Mouse (Mus musculus) limb, embryonic 14.5 days (tissue): ENCODE measurements around the gene Defb13. TPM values are rescaled to one million over a fixed set of nuclear protein-coding genes. Genes with fewer than 3 reads are reported as not detected.

Source experiments
- ATAC-seq: fragments of 200-750 bp; cut with Nextera tagmentation; 2 replicates; pipeline ENCODE4 v1.8.0; 2017; ENCODE audit warnings: low read depth, moderate number of reproducible peaks, moderate TSS enrichment; ENCODE audit not compliant: low FRiP score
- DNase-seq: peaks from one replicate; pipeline ENCODE4 v3.0.0-alpha.2; 2015; ENCODE audit warnings: low spot score
- H3K27ac ChIP-seq: fragments of 300-500 bp; sonication (generic); replicated peaks from 2 replicates; pipeline ENCODE4 v1.5.1; 2014; ENCODE audit warnings: low read depth, mild to moderate bottlenecking, low read length, moderate library complexity, mixed read lengths
- H3K27me3 ChIP-seq: fragments of 300-500 bp; sonication (generic); 2 replicates; pipeline ENCODE4 v1.6.1; 2014; ENCODE audit warnings: low read length, mixed read lengths; ENCODE audit not compliant: control insufficient read depth, insufficient read depth
- H3K36me3 ChIP-seq: fragments of 300-500 bp; sonication (generic); 2 replicates; pipeline ENCODE4 v1.6.1; 2014; ENCODE audit warnings: mild to moderate bottlenecking, low read length, moderate library complexity, mixed read lengths; ENCODE audit not compliant: control insufficient read depth, insufficient read depth
- H3K4me1 ChIP-seq: fragments of 300-500 bp; sonication (generic); 2 replicates; pipeline ENCODE4 v1.6.1; 2014; ENCODE audit warnings: antibody characterized with exemption, low read length, mixed read lengths; ENCODE audit not compliant: control insufficient read depth, insufficient read depth
- H3K4me2 ChIP-seq: fragments of 300-500 bp; sonication (generic); replicated peaks from 2 replicates; pipeline ENCODE4 v1.6.1; 2014; ENCODE audit warnings: low read depth, mild to moderate bottlenecking, low read length, moderate library complexity; ENCODE audit not compliant: severe bottlenecking
- H3K4me3 ChIP-seq: fragments of 300-500 bp; sonication (generic); replicated peaks from 2 replicates; pipeline ENCODE4 v1.5.1; 2014; ENCODE audit warnings: low read length
- H3K9ac ChIP-seq: fragments of 300-500 bp; sonication (generic); 2 replicates; pipeline ENCODE4 v1.6.1; 2014; ENCODE audit warnings: mild to moderate bottlenecking, low read depth, low read length, moderate library complexity; ENCODE audit not compliant: severe bottlenecking
- H3K9me3 ChIP-seq: fragments of 300-500 bp; sonication (generic); 2 replicates; pipeline ENCODE4 v1.6.1; 2016; ENCODE audit warnings: low read length; ENCODE audit not compliant: control insufficient read depth
- POLR2A ChIP-seq: fragments of 200-500 bp; IDR thresholded peaks from 2 replicates; pipeline ENCODE4 v1.8.0; 2012; ENCODE audit warnings: inconsistent platforms, mild to moderate bottlenecking, moderate library complexity, borderline replicate concordance; ENCODE audit not compliant: insufficient read depth, insufficient read length; ENCODE audit errors: extremely low read depth
- WGBS: fragments of 180-500 bp; shearing (Covaris S2); extraction: QIAGEN DNeasy Blood & Tissue Kit; methylation state at CpG from one replicate; pipeline ENCODE4 v1.1.7; 2014; 5-methylcytosine and 5-hydroxymethylcytosine counted together
- polyA plus RNA-seq, 2 experiments: library from polyadenylated mRNA; depleted of rRNA in 1 of 2; stranded (reverse) in 1 of 2; unstranded in 1 of 2; fragments of >200 nt; fragmentation: Nextera tagmentation in 1 of 2; extraction: Ambion mirVana in 1 of 2; gene quantifications; 2 replicates each; pipeline versions ENCODE4 v1.2.1 to v1.2.3; 2012 to 2014

The Defb13 gene
- polyA plus RNA-seq, 2 experiments = not detected

- Histone ChIP-seq H3K27ac (no peak overlapping the region), H3K36me3 (no peaks in the 10 kb centered on the region), H3K4me3 (no peak overlapping the region), H3K9me3 (no peaks in the 10 kb centered on the region), H3K27me3 (no peaks in the 10 kb centered on the region), H3K4me2 (no peak overlapping the region), H3K4me1 (no peaks in the 10 kb centered on the region), H3K9ac (no peak overlapping the region)
- WGBS = 27% methylated on average over 6 of the region's 6 CpGs
- no peak for ATAC-seq
- TF ChIP-seq POLR2A = no peak
- DNase-seq = no peak
Measured at GRCm38 (mm10) chr8:21992184-21992583, 45.6 kb downstream of the Defb13 start.

- 56% methylated on average over 3 of the region's 3 CpGs for WGBS
- Histone ChIP-seq H3K9me3 (no peaks in the 10 kb centered on the region), H3K4me3 (no peak overlapping the region), H3K27me3 (no peaks in the 10 kb centered on the region), H3K4me2 (no peak overlapping the region), H3K27ac (no peak overlapping the region), H3K4me1 (no peaks in the 10 kb centered on the region), H3K9ac (no peak overlapping the region), H3K36me3 (no peaks in the 10 kb centered on the region)
- TF ChIP-seq POLR2A = no peak
- DNase-seq = peak; percentile 58
- no peak for ATAC-seq
Measured at GRCm38 (mm10) chr8:21995181-21995580, 48.6 kb downstream of the Defb13 start.

Other genes starting within 250 kb of the Defb13 start
- gene AY761184, start 243.1 kb upstream of the Defb13 start, polyA plus RNA-seq (2012; rRNA removed) = 0.19 TPM in 1 of 2 replicates, not detected in the other
- gene AY761184, start 243.1 kb upstream of the Defb13 start, polyA plus RNA-seq (2014; fragmentation: Nextera tagmentation; extraction: Ambion mirVana) = not detected in 2 replicates
- 0.29 TPM in 1 of 2 replicates, not detected in the other for gene Defa24, start 212.3 kb upstream of the Defb13 start, polyA plus RNA-seq (2012; rRNA removed)
- not detected in 2 replicates for gene Defa24, start 212.3 kb upstream of the Defb13 start, polyA plus RNA-seq (2014; fragmentation: Nextera tagmentation; extraction: Ambion mirVana)
- gene Defb50, start 123.2 kb upstream of the Defb13 start, polyA plus RNA-seq (2012; rRNA removed) = not detected in 2 replicates
- gene Defb50, start 123.2 kb upstream of the Defb13 start, polyA plus RNA-seq (2014; fragmentation: Nextera tagmentation; extraction: Ambion mirVana) = not detected in 2 replicates
- not detected in 2 replicates for gene Defb2, start 106.8 kb upstream of the Defb13 start, polyA plus RNA-seq (2012; rRNA removed)
- 1.8 TPM in 1 of 2 replicates, not detected in the other for gene Defb2, start 106.8 kb upstream of the Defb13 start, polyA plus RNA-seq (2014; fragmentation: Nextera tagmentation; extraction: Ambion mirVana)
- gene Defb10, start 87.9 kb upstream of the Defb13 start, polyA plus RNA-seq (2012; rRNA removed) = not detected in 2 replicates
- gene Defb10, start 87.9 kb upstream of the Defb13 start, polyA plus RNA-seq (2014; fragmentation: Nextera tagmentation; extraction: Ambion mirVana) = not detected in 2 replicates
- not detected in 2 replicates for gene Defb9, start 61.3 kb upstream of the Defb13 start, polyA plus RNA-seq (2012; rRNA removed)
- not detected in 2 replicates for gene Defb9, start 61.3 kb upstream of the Defb13 start, polyA plus RNA-seq (2014; fragmentation: Nextera tagmentation; extraction: Ambion mirVana)
- gene Defb11, start 40.4 kb upstream of the Defb13 start, polyA plus RNA-seq (2012; rRNA removed) = not detected in 2 replicates
- gene Defb11, start 40.4 kb upstream of the Defb13 start, polyA plus RNA-seq (2014; fragmentation: Nextera tagmentation; extraction: Ambion mirVana) = not detected in 2 replicates
- gene Defb15, start 14.1 kb upstream of the Defb13 start, polyA plus RNA-seq (2012; rRNA removed) = not detected in 2 replicates
- gene Defb15, start 14.1 kb upstream of the Defb13 start, polyA plus RNA-seq (2014; fragmentation: Nextera tagmentation; extraction: Ambion mirVana) = not detected in 2 replicates
- gene Defb35, start 8.4 kb upstream of the Defb13 start, polyA plus RNA-seq (2012; rRNA removed) = not detected in 2 replicates
- gene Defb35, start 8.4 kb upstream of the Defb13 start, polyA plus RNA-seq (2014; fragmentation: Nextera tagmentation; extraction: Ambion mirVana) = not detected in 2 replicates
- not detected in 2 replicates for gene Fam90a1a, start 12.0 kb downstream of the Defb13 start, polyA plus RNA-seq (2012; rRNA removed)
- gene Fam90a1a, start 12.0 kb downstream of the Defb13 start, polyA plus RNA-seq (2014; fragmentation: Nextera tagmentation; extraction: Ambion mirVana) = not detected in 2 replicates
- gene Ccdc70, start 23.0 kb downstream of the Defb13 start, polyA plus RNA-seq (2012; rRNA removed) = not detected in 2 replicates
- not detected in 2 replicates for gene Ccdc70, start 23.0 kb downstream of the Defb13 start, polyA plus RNA-seq (2014; fragmentation: Nextera tagmentation; extraction: Ambion mirVana)
- gene Atp7b, start 113.5 kb downstream of the Defb13 start, polyA plus RNA-seq (2012; rRNA removed) = 0.63 TPM in 2 replicates
- gene Atp7b, start 113.5 kb downstream of the Defb13 start, polyA plus RNA-seq (2014; fragmentation: Nextera tagmentation; extraction: Ambion mirVana) = 0.29 and 0.37 TPM in 2 replicates
- 11.3 and 13.6 TPM in 2 replicates for gene Alg11, start 114.0 kb downstream of the Defb13 start, polyA plus RNA-seq (2012; rRNA removed)
- gene Alg11, start 114.0 kb downstream of the Defb13 start, polyA plus RNA-seq (2014; fragmentation: Nextera tagmentation; extraction: Ambion mirVana) = 23.4 and 27.6 TPM in 2 replicates
- 0.05 and 0.26 TPM in 2 replicates for gene Nek5, start 178.3 kb downstream of the Defb13 start, polyA plus RNA-seq (2012; rRNA removed)
- gene Nek5, start 178.3 kb downstream of the Defb13 start, polyA plus RNA-seq (2014; fragmentation: Nextera tagmentation; extraction: Ambion mirVana) = 0.15 and 0.32 TPM in 2 replicates
- gene Nek3, start 219.7 kb downstream of the Defb13 start, polyA plus RNA-seq (2012; rRNA removed) = 4.3 and 6.1 TPM in 2 replicates
- gene Nek3, start 219.7 kb downstream of the Defb13 start, polyA plus RNA-seq (2014; fragmentation: Nextera tagmentation; extraction: Ambion mirVana) = 4.0 and 4.9 TPM in 2 replicates
- 30.6 and 36.7 TPM in 2 replicates for gene Ckap2, start 239.1 kb downstream of the Defb13 start, polyA plus RNA-seq (2012; rRNA removed)
- 40.3 and 43.0 TPM in 2 replicates for gene Ckap2, start 239.1 kb downstream of the Defb13 start, polyA plus RNA-seq (2014; fragmentation: Nextera tagmentation; extraction: Ambion mirVana)
- gene Vps36, start 246.0 kb downstream of the Defb13 start, polyA plus RNA-seq (2012; rRNA removed) = 18.1 and 21.6 TPM in 2 replicates
- 32.5 and 33.3 TPM in 2 replicates for gene Vps36, start 246.0 kb downstream of the Defb13 start, polyA plus RNA-seq (2014; fragmentation: Nextera tagmentation; extraction: Ambion mirVana)